Mouse (Mus musculus): Measurements from ENCODE around the gene Gpr132. TPM values are rescaled to one million over a fixed set of nuclear protein-coding genes. Genes with fewer than 3 reads are reported as not detected.
A peak's percentile ranks its signal among the peaks of the same experiment; 100 is the strongest.

Gene Gpr132
- polyA plus RNA-seq, 1 experiment, result 0.06 TPM

DNA sequence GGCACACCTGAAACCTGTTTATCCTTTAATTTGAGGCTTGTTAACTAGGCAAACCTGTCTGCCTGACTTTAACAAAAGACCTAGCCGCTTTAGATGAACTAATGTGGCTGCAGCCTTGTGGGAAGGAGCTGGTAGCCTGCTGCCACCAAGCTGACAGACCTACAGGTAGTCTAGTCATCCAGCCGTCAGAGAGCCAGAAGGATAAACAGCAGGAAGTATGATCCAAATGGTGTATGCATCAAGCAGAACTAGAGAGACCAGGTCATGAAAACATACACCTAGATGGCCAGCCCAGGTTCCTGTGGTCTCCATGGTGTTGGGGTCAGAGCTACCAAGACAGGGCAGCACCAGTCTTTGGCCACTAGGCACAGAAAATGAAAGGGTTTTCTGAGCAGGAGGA, 33.0 kb downstream of the Gpr132 start:
- H3K4me3 ChIP-seq (ENCODE audit: insufficient read depth, poor library complexity, severe bottlenecking), result no peak overlapping the region
- peaks cover 12% of the 10 kb centered on the region for H3K36me3 ChIP-seq (ENCODE audit: control insufficient read depth, insufficient read depth)
- TF ChIP-seq MYOG (IDR thresholded peaks at IDR 0.05; ENCODE audit: control insufficient read depth, extremely low read depth, insufficient read length) (no peak), CEBPB (IDR thresholded peaks at IDR 0.05; ENCODE audit: low read depth) (no peak), MYOD1 (IDR thresholded peaks at IDR 0.05; ENCODE audit: control insufficient read depth, insufficient read length, low read depth) (no peak), USF1 (IDR thresholded peaks at IDR 0.05; ENCODE audit: low read depth) (no peak), FOSL1 (IDR thresholded peaks at IDR 0.05; ENCODE audit: insufficient read depth, low read length, poor library complexity, severe bottlenecking) (no peak), CTCF (IDR thresholded peaks at IDR 0.05; ENCODE audit: control insufficient read depth, insufficient read depth, insufficient read length) (no peak), MAX (IDR thresholded peaks at IDR 0.05) (no peak)
- H3K79me2 ChIP-seq (ENCODE audit: control insufficient read depth, insufficient read depth), result peaks cover 28% of the 10 kb centered on the region
- H3K79me3 ChIP-seq (ENCODE audit: low read depth), result peaks cover 20% of the 10 kb centered on the region
- H3ac ChIP-seq (ENCODE audit: control insufficient read depth, insufficient read length, low read depth), result no peak overlapping the region
- no peaks in the 10 kb centered on the region for H3K27me3 ChIP-seq (ENCODE audit: control insufficient read depth, insufficient read depth, insufficient read length)

DNA sequence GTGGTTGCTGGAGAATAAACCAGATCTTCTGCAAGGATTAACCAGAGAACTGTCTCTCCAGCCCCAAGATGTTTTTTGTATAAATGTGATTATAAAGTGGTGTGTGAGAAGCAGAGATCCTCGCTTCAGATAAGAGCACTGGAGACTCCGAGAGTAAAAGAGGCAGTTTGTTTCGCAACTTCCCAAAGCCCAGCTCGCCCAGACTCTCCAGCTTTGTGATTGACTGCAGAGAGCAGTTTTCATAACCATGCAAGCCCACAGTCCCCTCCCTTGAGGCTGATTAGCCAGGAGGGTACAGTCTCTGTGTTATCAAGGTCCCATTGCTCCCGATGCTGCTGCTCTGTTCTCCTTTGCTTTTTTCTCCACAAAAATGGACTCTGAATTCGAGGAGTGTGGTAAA, 34.5 kb downstream of the Gpr132 start:
- Histone ChIP-seq H3K79me3 (ENCODE audit: low read depth) (peaks cover 24% of the 10 kb centered on the region), H3K79me2 (ENCODE audit: control insufficient read depth, insufficient read depth) (peaks cover 40% of the 10 kb centered on the region), H3K36me3 (ENCODE audit: control insufficient read depth, insufficient read depth) (peaks cover 12% of the 10 kb centered on the region), H3ac (ENCODE audit: control insufficient read depth, insufficient read length, low read depth) (no peak overlapping the region), H3K4me3 (ENCODE audit: insufficient read depth, poor library complexity, severe bottlenecking) (no peak overlapping the region), H3K27me3 (ENCODE audit: control insufficient read depth, insufficient read depth, insufficient read length) (no peaks in the 10 kb centered on the region)
- TF ChIP-seq MYOG (IDR thresholded peaks at IDR 0.05; ENCODE audit: control insufficient read depth, extremely low read depth, insufficient read length), result no peak
- TF ChIP-seq CEBPB (IDR thresholded peaks at IDR 0.05; ENCODE audit: low read depth), result peak; percentile 24

DNA sequence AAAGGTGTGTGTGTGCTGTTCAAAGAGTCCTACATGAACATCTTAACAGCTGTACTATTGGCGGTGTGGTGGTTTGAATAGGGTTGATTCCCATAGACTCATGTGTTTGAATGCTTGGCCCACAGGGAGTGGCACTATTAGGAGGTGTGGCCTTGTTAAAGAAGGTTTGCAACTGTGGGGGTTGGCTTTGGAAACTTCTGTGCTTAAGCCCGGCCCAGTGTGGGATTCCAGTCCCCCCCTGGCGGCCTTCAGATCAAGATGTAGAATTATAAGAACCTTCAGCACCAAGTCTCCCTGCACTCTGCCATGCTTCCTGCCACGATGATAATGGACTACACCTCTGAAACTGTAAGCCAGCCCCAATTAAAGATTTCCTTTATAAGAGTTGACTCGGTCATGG, 35.6 kb downstream of the Gpr132 start:
- TF ChIP-seq CTCF (IDR thresholded peaks at IDR 0.05; ENCODE audit: control insufficient read depth, insufficient read depth, insufficient read length) (no peak), MYOG (IDR thresholded peaks at IDR 0.05; ENCODE audit: control insufficient read depth, extremely low read depth, insufficient read length) (no peak), MYOD1 (IDR thresholded peaks at IDR 0.05; ENCODE audit: control insufficient read depth, insufficient read length, low read depth) (no peak)
- H3K36me3 ChIP-seq (ENCODE audit: control insufficient read depth, insufficient read depth), result peaks cover 21% of the 10 kb centered on the region
- H3K27me3 ChIP-seq (ENCODE audit: control insufficient read depth, insufficient read depth, insufficient read length), result no peaks in the 10 kb centered on the region

DNA sequence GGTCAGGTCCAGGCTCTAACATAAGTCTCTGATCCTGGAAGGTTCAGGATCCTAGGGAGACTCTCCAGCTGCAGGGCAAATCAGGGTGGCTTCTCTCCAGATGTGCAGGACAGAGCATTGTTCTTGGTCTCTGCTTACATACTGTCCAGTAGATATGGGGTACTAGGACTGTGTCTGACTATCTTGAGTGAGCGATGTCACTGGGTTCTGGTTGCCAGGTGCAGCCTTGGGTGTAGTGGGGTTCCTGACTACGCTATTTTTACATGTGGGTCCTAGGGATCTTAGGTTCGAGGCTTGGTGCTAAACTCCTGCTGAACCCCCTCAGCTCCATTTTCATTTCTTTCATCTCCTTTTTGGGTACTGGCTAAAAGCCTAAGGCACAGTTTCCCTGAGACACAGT, 37.5 kb downstream of the Gpr132 start:
- peaks cover 40% of the 10 kb centered on the region for H3K36me3 ChIP-seq (ENCODE audit: control insufficient read depth, insufficient read depth)
- peaks cover 54% of the 10 kb centered on the region for H3K79me3 ChIP-seq (ENCODE audit: low read depth)
- H3K79me2 ChIP-seq (ENCODE audit: control insufficient read depth, insufficient read depth), result peaks cover 69% of the 10 kb centered on the region
- no peak for TF ChIP-seq CEBPB (IDR thresholded peaks at IDR 0.05; ENCODE audit: low read depth)
- H3ac ChIP-seq (ENCODE audit: control insufficient read depth, insufficient read length, low read depth), result peak overlapping the region; percentile 91
- peak overlapping the region; percentile 97 for H3K4me3 ChIP-seq (ENCODE audit: insufficient read depth, poor library complexity, severe bottlenecking)
- H3K27me3 ChIP-seq (ENCODE audit: control insufficient read depth, insufficient read depth, insufficient read length), result no peaks in the 10 kb centered on the region

More for the DNA sequence above, 35.6 kb downstream of the Gpr132 start:
- Histone ChIP-seq H3ac (ENCODE audit: control insufficient read depth, insufficient read length, low read depth) (no peak overlapping the region), H3K79me3 (ENCODE audit: low read depth) (peaks cover 36% of the 10 kb centered on the region), H3K79me2 (ENCODE audit: control insufficient read depth, insufficient read depth) (peaks cover 51% of the 10 kb centered on the region), H3K4me3 (ENCODE audit: insufficient read depth, poor library complexity, severe bottlenecking) (no peak overlapping the region)

DNA sequence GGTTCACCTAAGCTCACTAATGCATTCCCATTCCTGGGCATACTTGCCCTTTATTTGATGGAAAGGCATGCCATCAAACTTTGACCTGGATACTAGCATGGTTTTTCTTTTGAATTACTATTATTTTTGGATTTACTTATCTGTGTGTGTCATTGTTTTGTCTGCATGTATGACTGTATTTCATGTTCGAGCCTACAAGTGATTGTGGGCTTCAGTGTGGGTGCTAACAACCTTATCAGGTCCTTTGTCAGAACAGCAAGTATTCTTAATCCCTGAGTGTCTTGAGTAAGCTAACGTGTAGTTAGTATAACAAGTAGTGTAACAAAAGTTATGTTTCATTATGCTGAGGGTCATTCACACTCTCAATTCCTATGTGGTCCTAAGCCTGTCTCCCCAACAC, 37.9 kb downstream of the Gpr132 start:
- TF ChIP-seq CEBPB (IDR thresholded peaks at IDR 0.05; ENCODE audit: low read depth), result no peak
- no peak for TF ChIP-seq MYOG (IDR thresholded peaks at IDR 0.05; ENCODE audit: control insufficient read depth, extremely low read depth, insufficient read length)
- no peak for TF ChIP-seq USF1 (IDR thresholded peaks at IDR 0.05; ENCODE audit: low read depth)
- TF ChIP-seq FOSL1 (IDR thresholded peaks at IDR 0.05; ENCODE audit: insufficient read depth, low read length, poor library complexity, severe bottlenecking), result no peak
- TF ChIP-seq CTCF (IDR thresholded peaks at IDR 0.05; ENCODE audit: control insufficient read depth, insufficient read depth, insufficient read length), result no peak
- no peak for TF ChIP-seq MAX (IDR thresholded peaks at IDR 0.05)
- TF ChIP-seq MYOD1 (IDR thresholded peaks at IDR 0.05; ENCODE audit: control insufficient read depth, insufficient read length, low read depth), result no peak
- H3K79me3 ChIP-seq (ENCODE audit: low read depth), result peaks cover 57% of the 10 kb centered on the region
- peak overlapping the region; percentile 97 for H3K4me3 ChIP-seq (ENCODE audit: insufficient read depth, poor library complexity, severe bottlenecking)
- no peaks in the 10 kb centered on the region for H3K27me3 ChIP-seq (ENCODE audit: control insufficient read depth, insufficient read depth, insufficient read length)
- H3ac ChIP-seq (ENCODE audit: control insufficient read depth, insufficient read length, low read depth), result peak overlapping the region; percentile 91
- H3K79me2 ChIP-seq (ENCODE audit: control insufficient read depth, insufficient read depth), result peaks cover 73% of the 10 kb centered on the region
- peaks cover 44% of the 10 kb centered on the region for H3K36me3 ChIP-seq (ENCODE audit: control insufficient read depth, insufficient read depth)

DNA sequence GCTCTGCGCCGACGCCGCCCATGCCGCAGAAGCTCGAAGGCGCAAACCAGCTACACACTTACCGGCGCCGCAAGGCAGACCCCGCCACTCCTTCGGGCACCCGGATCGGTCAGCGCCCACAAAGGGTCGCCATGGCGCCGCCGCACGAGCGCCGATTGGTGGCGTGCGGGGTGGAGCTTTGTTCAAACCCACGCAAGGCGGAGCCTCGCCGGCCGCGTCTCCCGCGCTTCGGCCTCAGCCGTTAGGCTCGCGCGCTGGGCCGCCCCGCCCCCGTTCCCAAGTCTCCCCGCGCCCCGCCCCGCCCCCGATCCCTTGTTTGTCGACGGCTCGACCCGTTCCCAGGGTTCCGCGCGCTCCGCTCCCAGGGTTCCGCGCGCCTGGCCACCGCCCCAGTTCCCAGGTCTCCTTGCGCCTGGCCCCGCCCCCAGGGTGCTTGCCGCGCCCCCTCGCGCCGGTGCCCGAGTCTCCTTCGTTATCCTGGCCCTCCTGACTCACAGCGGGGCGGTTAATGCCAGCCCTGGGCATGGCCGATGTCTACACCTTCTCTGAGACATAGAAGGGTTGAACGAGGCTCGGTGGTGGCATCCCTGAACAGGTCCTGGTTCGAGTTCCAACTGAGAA, 38.7 kb downstream of the Gpr132 start, which contains the start of gene Cdca4:
Cdca4 (minus strand) TSS at position 180 of the 621 bp plus-strand sequence.
- H3K79me2 ChIP-seq (ENCODE audit: control insufficient read depth, insufficient read depth), result peaks cover 81% of the 10 kb centered on the region
- H3K79me3 ChIP-seq (ENCODE audit: low read depth), result peaks cover 65% of the 10 kb centered on the region
- H3K36me3 ChIP-seq (ENCODE audit: control insufficient read depth, insufficient read depth), result peaks cover 52% of the 10 kb centered on the region
- TF ChIP-seq CEBPB (IDR thresholded peaks at IDR 0.05; ENCODE audit: low read depth) (no peak), MYOD1 (IDR thresholded peaks at IDR 0.05; ENCODE audit: control insufficient read depth, insufficient read length, low read depth) (no peak), MAX (IDR thresholded peaks at IDR 0.05) (peak; percentile 51), USF1 (IDR thresholded peaks at IDR 0.05; ENCODE audit: low read depth) (no peak), FOSL1 (IDR thresholded peaks at IDR 0.05; ENCODE audit: insufficient read depth, low read length, poor library complexity, severe bottlenecking) (no peak), MYOG (IDR thresholded peaks at IDR 0.05; ENCODE audit: control insufficient read depth, extremely low read depth, insufficient read length) (no peak)
- H3ac ChIP-seq (ENCODE audit: control insufficient read depth, insufficient read length, low read depth), result peak within 1 kb of the TSS; percentile 91
- H3K27me3 ChIP-seq (ENCODE audit: control insufficient read depth, insufficient read depth, insufficient read length), result no peaks in the 10 kb centered on the region
- peak within 1 kb of the TSS; percentile 97 for H3K4me3 ChIP-seq (ENCODE audit: insufficient read depth, poor library complexity, severe bottlenecking)

Measured in C2C12 (cell line).